Mouse (Mus musculus) olfactory bulb, adult 2 months (tissue): ENCODE measurements around the gene Cd209d. TPM values are rescaled to one million over a fixed set of nuclear protein-coding genes. Genes with fewer than 3 reads are reported as not detected.
"Not testable (repeated sequence)": the region's sequence is repeated elsewhere in the genome, so short reads cannot be mapped to it uniquely, and the experiment has no call there.

Source experiments
- H3K27ac ChIP-seq: fragments of 200-500 bp; 2 replicates; pipeline ENCODE4 v1.5.1; 2012; ENCODE audit warnings: low read depth, low read length; ENCODE audit not compliant: insufficient read depth
- H3K4me1 ChIP-seq: fragments of 200-500 bp; 2 replicates; pipeline ENCODE4 v1.6.1; 2012; ENCODE audit warnings: low read length; ENCODE audit not compliant: control insufficient read depth, insufficient read depth
- H3K4me3 ChIP-seq: fragments of 200-500 bp; 2 replicates; pipeline ENCODE4 v1.5.1; 2012; ENCODE audit warnings: mild to moderate bottlenecking, low read depth, low read length, moderate library complexity; ENCODE audit not compliant: insufficient read depth
- CTCF ChIP-seq: fragments of 200-500 bp; IDR thresholded peaks from 2 replicates; pipeline ENCODE4 v1.5.1; 2012; ENCODE audit warnings: low read depth, mild to moderate bottlenecking, low read length, moderate library complexity; ENCODE audit not compliant: insufficient read depth
- POLR2A ChIP-seq: fragments of 200-500 bp; IDR thresholded peaks from 2 replicates; pipeline ENCODE4 v1.6.1; 2012; ENCODE audit warnings: mild to moderate bottlenecking, low read depth, low read length, moderate library complexity; ENCODE audit not compliant: insufficient read depth
- WGBS: fragments of 180-500 bp; shearing (Covaris S2); methylation state at CpG from one replicate; pipeline ENCODE4 v1.1.7; 2018; 5-methylcytosine and 5-hydroxymethylcytosine counted together
- polyA plus RNA-seq: library from polyadenylated mRNA; stranded (reverse); fragments of >200 nt; gene quantifications from 2 replicates; pipeline ENCODE4 v1.2.4, GENCODE M21; 2012; ENCODE audit warnings: low replicate concordance; ENCODE audit not compliant: missing spikeins, insufficient read depth, insufficient read length

Gene Cd209d
- not detected in 2 replicates for polyA plus RNA-seq

DNA sequence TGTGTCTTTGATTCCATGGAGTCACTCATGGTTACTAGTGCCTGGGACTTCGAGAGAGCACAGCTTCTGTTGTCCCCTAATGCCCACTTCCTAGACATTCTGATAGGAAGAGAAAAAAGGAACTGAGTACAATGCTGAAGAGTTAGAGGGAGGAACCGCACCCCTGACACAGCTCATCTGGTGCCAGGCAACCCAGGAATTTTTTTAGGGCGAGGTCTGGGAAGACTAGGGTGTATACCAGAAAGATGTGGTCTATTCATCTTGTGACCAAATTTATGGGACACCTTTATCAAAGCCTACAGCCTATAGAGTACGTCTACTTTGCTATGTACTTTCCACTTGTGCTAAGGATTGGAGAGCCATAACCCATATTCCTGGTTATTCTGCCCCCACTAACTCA lies at the start of gene Cd209d:
Cd209d (minus strand) TSS at position 101 of the 400 bp plus-strand sequence.
- TF ChIP-seq POLR2A, result no peak
- TF ChIP-seq CTCF, result no peak
- WGBS, result 74% methylated on average over 4 of the region's 4 CpGs
- H3K4me1 ChIP-seq, result no peaks in the 10 kb centered on the region

DNA sequence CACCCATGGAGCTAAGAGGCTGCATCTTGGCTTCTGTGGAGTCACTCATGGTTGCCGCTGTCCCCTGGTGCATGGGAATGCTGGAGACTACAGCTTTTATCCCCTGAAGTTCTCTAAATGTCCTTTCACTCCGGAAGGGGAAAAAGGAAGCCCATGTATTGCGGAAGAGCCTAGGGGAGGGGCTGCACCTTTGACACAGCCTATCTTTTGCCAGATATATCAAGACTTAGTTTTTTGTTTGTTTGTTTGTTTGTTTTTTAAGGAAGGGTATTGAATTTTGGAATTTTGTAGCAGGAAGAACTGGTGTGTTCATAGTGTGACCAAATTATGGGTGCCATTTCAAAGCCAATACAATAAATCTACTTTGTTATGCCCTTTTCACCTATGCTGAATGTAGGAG lies 48.4 kb upstream of the Cd209d start, which contains the start of gene Cd209b:
Cd209b (minus strand) TSS at position 101 of the 400 bp plus-strand sequence.
- WGBS, result 90% methylated on average over 3 of the region's 3 CpGs
- TF ChIP-seq CTCF (no peak), POLR2A (no peak)
- Histone ChIP-seq H3K27ac (no peak within 1 kb of the TSS), H3K4me1 (no peaks in the 10 kb centered on the region), H3K4me3 (no peak within 1 kb of the TSS)

More for the DNA sequence above, at the start of gene Cd209d:
- H3K27ac ChIP-seq, result no peak within 1 kb of the TSS
- no peak within 1 kb of the TSS for H3K4me3 ChIP-seq

DNA sequence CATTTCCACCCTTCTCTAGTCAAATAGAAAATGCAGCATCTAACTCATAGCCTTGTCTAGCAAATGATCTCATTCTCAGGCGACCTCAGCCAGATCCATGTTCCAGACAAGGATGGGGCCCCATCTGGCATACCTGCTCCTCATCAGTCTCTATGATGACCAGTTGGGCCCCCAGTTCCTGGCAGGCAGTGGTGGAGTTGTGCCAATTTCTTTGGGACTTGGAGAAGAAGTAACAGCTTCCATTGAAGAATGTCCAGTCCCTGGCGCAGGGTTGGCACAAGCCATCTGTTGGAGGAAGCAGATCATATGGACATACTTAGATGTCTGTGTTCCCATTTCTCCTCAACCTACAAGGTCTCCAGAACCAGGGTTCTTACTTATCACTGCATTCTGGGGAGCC lies 2.2 kb downstream of the Cd209d start:
- no peaks in the 10 kb centered on the region for H3K4me1 ChIP-seq
- TF ChIP-seq POLR2A, result no peak
- TF ChIP-seq CTCF, result no peak
- WGBS, result 83% methylated on average over 2 of the region's 2 CpGs
- H3K27ac ChIP-seq, result no peak overlapping the region
- H3K4me3 ChIP-seq, result no peak overlapping the region

DNA sequence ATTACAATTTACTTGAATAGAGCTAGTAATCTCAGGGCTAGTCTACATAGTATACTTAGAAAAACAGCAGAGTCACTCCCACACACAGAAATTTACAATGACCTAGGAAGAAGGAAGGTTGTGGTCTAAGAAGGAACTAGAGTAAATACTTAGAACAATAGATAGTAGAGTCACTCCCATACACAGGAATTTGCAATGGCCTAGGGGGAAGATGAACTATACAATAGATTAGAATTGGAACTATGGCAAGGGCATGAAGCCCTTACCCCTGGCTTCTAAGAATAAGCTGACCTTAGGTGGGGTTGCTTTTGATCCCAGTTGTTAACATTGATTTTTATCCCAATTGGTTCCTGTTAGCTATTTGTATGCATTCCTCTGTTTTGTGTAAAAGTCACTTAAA lies 15.6 kb downstream of the Cd209d start:
- not testable (repeated sequence) for H3K27ac ChIP-seq, H3K4me1 ChIP-seq, H3K4me3 ChIP-seq

DNA sequence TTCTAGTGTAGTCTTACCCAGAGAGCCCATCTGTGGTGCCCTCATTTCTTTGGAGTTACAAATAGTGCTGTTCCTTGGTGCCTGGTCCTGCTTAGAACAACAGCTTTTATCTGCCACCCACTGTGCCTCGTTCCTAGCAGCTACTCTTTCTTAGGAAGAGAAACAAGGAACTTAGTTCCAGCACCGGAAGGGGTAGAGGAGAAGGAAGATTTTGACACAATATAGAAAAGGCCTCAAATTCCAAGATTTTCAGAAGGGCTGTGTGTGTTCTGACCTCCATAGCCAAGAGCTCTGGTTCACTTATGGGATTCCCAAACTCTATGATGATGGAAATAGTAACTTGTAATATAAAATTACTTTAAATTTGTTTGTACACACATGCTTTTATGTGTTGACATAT lies 24.1 kb downstream of the Cd209d start, which contains the start of gene Cd209e:
Cd209e (minus strand) TSS at position 101 of the 400 bp plus-strand sequence.
- H3K4me3 ChIP-seq, result no peak within 1 kb of the TSS
- H3K4me1 ChIP-seq, result no peaks in the 10 kb centered on the region
- H3K27ac ChIP-seq, result no peak within 1 kb of the TSS
- 74% methylated on average over 2 of the region's 2 CpGs for WGBS
- TF ChIP-seq POLR2A (no peak), CTCF (no peak)

Other genes starting within 250 kb of the Cd209d start
- gene Stxbp2, start 247.6 kb downstream of the Cd209d start, polyA plus RNA-seq, result not detected in 2 replicates
- gene Retn, start 222.8 kb downstream of the Cd209d start, polyA plus RNA-seq, result not detected in 2 replicates
- not detected in 2 replicates for gene Mcemp1, start 212.8 kb downstream of the Cd209d start, polyA plus RNA-seq
- not detected in 2 replicates for gene Fcor, start 206.2 kb downstream of the Cd209d start, polyA plus RNA-seq
- not detected in 2 replicates for gene Trappc5, start 202.3 kb downstream of the Cd209d start, polyA plus RNA-seq
- not detected in 2 replicates for gene Fcer2a, start 184.4 kb downstream of the Cd209d start, polyA plus RNA-seq
- gene Clec4g, start 157.9 kb downstream of the Cd209d start, polyA plus RNA-seq, result not detected in 2 replicates
- not detected in 2 replicates for gene Cd209a, start 129.6 kb downstream of the Cd209d start, polyA plus RNA-seq
- gene Cd209e, start 24.2 kb downstream of the Cd209d start, polyA plus RNA-seq, result not detected in 2 replicates
- not detected in 2 replicates for gene Cd209b, start 48.3 kb upstream of the Cd209d start, polyA plus RNA-seq
- not detected in 2 replicates for gene Cd209c, start 76.2 kb upstream of the Cd209d start, polyA plus RNA-seq
- not detected in 2 replicates for gene Cd209f, start 227.3 kb upstream of the Cd209d start, polyA plus RNA-seq